Mouse (Mus musculus): ENCODE measurements around the gene Btbd35f11. TPM values are rescaled to one million over a fixed set of nuclear protein-coding genes. Genes with fewer than 3 reads are reported as not detected.
"Not testable (repeated sequence)": the region's sequence is repeated elsewhere in the genome, so short reads cannot be mapped to it uniquely, and the experiment has no call there.

Gene Btbd35f11
- total RNA-seq (2021) = not detected
- long read RNA-seq, experiment 1 = 0 reads
- long read RNA-seq, experiment 2 = 0 reads

- not testable (repeated sequence) for DNase-seq
Observed at GRCm38 (mm10) chrX:3443590-3443989, at the start of gene Btbd35f11. Btbd35f11 (minus strand) TSS chrX:3443690.

- not testable (repeated sequence) for DNase-seq
Observed at GRCm38 (mm10) chrX:3409946-3410345, 33.5 kb downstream of the Btbd35f11 start.

Other genes with a start within 250 kb of the Btbd35f11 start
- gene Btbd35f24, start 247.9 kb downstream of the Btbd35f11 start, total RNA-seq (2021) = not detected

All from adrenal gland, postnatal 10 days (tissue).